Mouse (Mus musculus): ENCODE measurements around the gene Scamp1. TPM values are rescaled to one million over a fixed set of nuclear protein-coding genes. Genes with fewer than 3 reads are reported as not detected.
"Not testable (repeated sequence)": the region's sequence is repeated elsewhere in the genome, so short reads cannot be mapped to it uniquely, and the experiment has no call there.

The Scamp1 gene
- polyA plus RNA-seq (2014; fragmentation: Nextera tagmentation; extraction: Ambion mirVana) = 29.6 and 33.1 TPM in 2 replicates

DNA sequence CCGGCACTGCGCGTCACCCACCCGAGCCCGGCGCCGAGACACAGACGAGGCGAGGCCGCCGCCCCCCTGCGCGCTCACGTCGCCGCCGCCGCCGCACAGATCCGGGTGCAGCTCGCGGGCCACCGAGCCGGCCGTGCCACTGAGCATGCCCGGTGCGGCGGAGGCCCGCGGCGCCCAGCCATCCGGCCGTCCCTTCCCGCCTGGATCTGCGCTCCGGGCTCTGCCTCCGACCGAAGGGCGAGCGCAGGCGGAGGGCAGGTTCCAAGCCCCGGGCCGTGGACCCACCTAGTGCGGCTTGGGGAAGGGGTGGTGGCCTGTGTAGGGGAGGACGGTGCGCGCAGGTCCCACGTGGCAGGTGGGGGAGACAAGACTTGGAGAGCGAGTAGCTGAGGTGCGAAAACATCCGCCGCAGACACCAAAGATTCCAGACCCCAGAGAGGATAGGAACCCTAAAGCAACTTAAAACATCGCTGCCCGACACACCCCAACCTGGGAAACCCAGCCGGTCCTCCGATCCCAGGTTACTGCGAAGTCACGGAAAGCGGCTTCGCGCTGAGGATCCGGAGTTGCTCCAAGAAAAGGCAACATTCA, at the start of gene Scamp1:
Scamp1 (minus strand) TSS at position 577 of the 591 bp plus-strand sequence.
- Histone ChIP-seq H3K27ac (replicated peaks; ENCODE audit: low read depth, low read length) (peak within 1 kb of the TSS; percentile 76), H3K4me2 (ENCODE audit: low read depth, severe bottlenecking) (peak within 1 kb of the TSS; percentile 62), H3K9me3 (ENCODE audit: control insufficient read depth, low read length) (no peaks in the 10 kb centered on the region), H3K9ac (ENCODE audit: low read length) (peak within 1 kb of the TSS; percentile 81), H3K4me1 (ENCODE audit: control insufficient read depth, insufficient read depth, low read length) (peaks cover 6% of the 10 kb centered on the region; the same call in 1 of the 2 replicates), H3K27me3 (ENCODE audit: control insufficient read depth, insufficient read depth, low read length) (no peaks in the 10 kb centered on the region), H3K4me3 (ENCODE audit: low read depth, low read length) (peak within 1 kb of the TSS; percentile 82), H3K36me3 (ENCODE audit: control insufficient read depth, insufficient read depth, low read length) (no peaks in the 10 kb centered on the region)
- WGBS = under 1% methylated on average over 53 of the region's 62 CpGs
- ATAC-seq (ENCODE audit: insufficient number of reproducible peaks, low FRiP score, low TSS enrichment, low read depth) (peak; percentile 97), DNase-seq (ENCODE audit: low spot score) (peak; percentile 92)

DNA sequence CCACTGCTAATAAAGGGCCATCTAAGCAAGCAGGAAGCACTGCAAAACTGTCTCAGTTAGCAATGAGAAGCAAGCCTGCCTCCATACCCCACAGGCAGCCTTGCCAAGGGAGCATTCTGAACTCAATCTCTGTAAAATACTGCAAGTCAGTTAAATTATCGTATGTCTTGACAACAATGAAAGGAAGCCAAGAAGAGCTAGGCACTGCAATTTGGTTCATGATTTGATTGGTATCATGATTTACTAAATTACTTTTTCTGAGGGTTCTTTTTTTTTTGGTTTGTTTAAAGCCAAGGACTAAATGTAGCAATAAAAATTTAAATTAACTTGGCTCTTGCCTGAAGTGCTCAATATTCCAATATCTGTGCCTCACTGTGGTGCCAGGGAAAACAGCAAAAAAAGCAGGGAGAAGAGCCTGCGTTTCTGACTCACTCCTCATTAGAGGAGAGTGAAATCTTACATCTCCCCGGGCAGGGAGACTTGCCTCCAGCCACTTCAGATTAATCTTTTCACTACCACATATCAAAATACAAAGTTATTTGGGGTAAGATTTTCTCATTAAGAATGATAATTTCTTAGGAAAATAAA, 44.8 kb upstream of the Scamp1 start:
- no peak overlapping the region for H3K4me3 ChIP-seq (ENCODE audit: low read depth, low read length)
- ATAC-seq (ENCODE audit: insufficient number of reproducible peaks, low FRiP score, low TSS enrichment, low read depth) (no peak), DNase-seq (ENCODE audit: low spot score) (no peak)
- H3K27ac ChIP-seq (replicated peaks; ENCODE audit: low read depth, low read length) = no peak overlapping the region
- no peaks in the 10 kb centered on the region for H3K27me3 ChIP-seq (ENCODE audit: control insufficient read depth, insufficient read depth, low read length)
- no peak overlapping the region for H3K4me2 ChIP-seq (ENCODE audit: low read depth, severe bottlenecking)
- H3K9ac ChIP-seq (ENCODE audit: low read length) = no peak overlapping the region
- no peaks in the 10 kb centered on the region for H3K4me1 ChIP-seq (ENCODE audit: control insufficient read depth, insufficient read depth, low read length)
- no peaks in the 10 kb centered on the region for H3K36me3 ChIP-seq (ENCODE audit: control insufficient read depth, insufficient read depth, low read length)
- no peaks in the 10 kb centered on the region for H3K9me3 ChIP-seq (ENCODE audit: control insufficient read depth, low read length)
- WGBS = 80% methylated on average over 3 of the region's 3 CpGs

DNA sequence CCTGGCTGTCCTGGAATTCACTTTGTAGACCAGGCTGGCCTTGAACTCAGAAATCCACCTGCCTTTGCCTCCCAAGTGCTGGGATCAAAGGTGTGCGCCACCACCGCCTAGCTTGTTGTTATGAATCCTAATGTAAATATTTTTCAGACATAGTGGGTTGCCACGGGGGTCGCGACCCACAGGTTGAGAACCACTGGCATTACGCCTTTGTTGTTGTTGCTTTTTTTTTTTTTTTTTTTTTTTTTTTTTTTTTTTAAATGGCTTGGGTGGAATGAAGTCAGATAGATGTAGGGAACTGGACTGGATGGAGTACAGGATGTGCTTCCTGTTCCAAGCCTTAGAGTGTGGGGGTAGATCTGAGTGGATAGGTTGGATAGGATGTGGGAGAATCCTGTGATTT, 43.3 kb upstream of the Scamp1 start:
- H3K4me3 ChIP-seq (ENCODE audit: low read depth, low read length); ATAC-seq (ENCODE audit: insufficient number of reproducible peaks, low FRiP score, low TSS enrichment, low read depth); H3K4me2 ChIP-seq (ENCODE audit: low read depth, severe bottlenecking); DNase-seq (ENCODE audit: low spot score); H3K27me3 ChIP-seq (ENCODE audit: control insufficient read depth, insufficient read depth, low read length); H3K4me1 ChIP-seq (ENCODE audit: control insufficient read depth, insufficient read depth, low read length); H3K9ac ChIP-seq (ENCODE audit: low read length); H3K36me3 ChIP-seq (ENCODE audit: control insufficient read depth, insufficient read depth, low read length); H3K9me3 ChIP-seq (ENCODE audit: control insufficient read depth, low read length); H3K27ac ChIP-seq (replicated peaks; ENCODE audit: low read depth, low read length): not testable (repeated sequence)
- 92% methylated on average over 6 of the region's 6 CpGs for WGBS

- Histone ChIP-seq H3K4me1 (ENCODE audit: control insufficient read depth, insufficient read depth, low read length) (no peaks in the 10 kb centered on the region), H3K27me3 (ENCODE audit: control insufficient read depth, insufficient read depth, low read length) (no peaks in the 10 kb centered on the region), H3K4me3 (ENCODE audit: low read depth, low read length) (no peak overlapping the region), H3K9ac (ENCODE audit: low read length) (no peak overlapping the region), H3K9me3 (ENCODE audit: control insufficient read depth, low read length) (no peaks in the 10 kb centered on the region), H3K27ac (replicated peaks; ENCODE audit: low read depth, low read length) (no peak overlapping the region), H3K4me2 (ENCODE audit: low read depth, severe bottlenecking) (no peak overlapping the region), H3K36me3 (ENCODE audit: control insufficient read depth, insufficient read depth, low read length) (no peaks in the 10 kb centered on the region)
- WGBS = 67% methylated on average over 3 of the region's 3 CpGs
- ATAC-seq (ENCODE audit: insufficient number of reproducible peaks, low FRiP score, low TSS enrichment, low read depth) = no peak
- no peak for DNase-seq (ENCODE audit: low spot score)
These were observed 42.4 kb upstream of the Scamp1 start for GRCm38 (mm10) chr13:94328063-94328462.

DNA sequence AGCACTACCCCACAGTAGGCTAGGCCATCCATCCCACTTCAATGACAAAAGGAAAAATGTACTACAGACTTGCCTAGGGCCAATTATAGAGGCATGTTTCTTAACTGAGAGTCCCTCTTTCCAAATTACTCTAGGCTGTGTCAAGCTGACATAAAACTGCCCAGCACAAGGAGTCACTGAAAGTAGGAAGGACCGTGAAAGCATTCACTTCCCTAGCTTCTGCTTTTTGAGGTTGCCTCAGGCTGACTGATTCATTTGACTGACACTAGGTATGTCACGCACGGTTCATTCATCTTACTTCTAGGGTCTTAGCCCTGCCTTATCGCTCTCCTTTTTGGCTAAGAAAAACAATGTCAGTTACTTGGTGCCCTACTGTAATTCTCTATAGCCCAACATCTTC, 36.8 kb upstream of the Scamp1 start:
- 90% methylated on average over 4 of the region's 4 CpGs for WGBS
- Histone ChIP-seq H3K27ac (replicated peaks; ENCODE audit: low read depth, low read length) (no peak overlapping the region), H3K36me3 (ENCODE audit: control insufficient read depth, insufficient read depth, low read length) (no peaks in the 10 kb centered on the region), H3K9ac (ENCODE audit: low read length) (no peak overlapping the region), H3K4me1 (ENCODE audit: control insufficient read depth, insufficient read depth, low read length) (no peaks in the 10 kb centered on the region), H3K27me3 (ENCODE audit: control insufficient read depth, insufficient read depth, low read length) (no peaks in the 10 kb centered on the region), H3K9me3 (ENCODE audit: control insufficient read depth, low read length) (no peaks in the 10 kb centered on the region), H3K4me3 (ENCODE audit: low read depth, low read length) (no peak overlapping the region), H3K4me2 (ENCODE audit: low read depth, severe bottlenecking) (no peak overlapping the region)
- no peak for DNase-seq (ENCODE audit: low spot score)
- no peak for ATAC-seq (ENCODE audit: insufficient number of reproducible peaks, low FRiP score, low TSS enrichment, low read depth)

DNA sequence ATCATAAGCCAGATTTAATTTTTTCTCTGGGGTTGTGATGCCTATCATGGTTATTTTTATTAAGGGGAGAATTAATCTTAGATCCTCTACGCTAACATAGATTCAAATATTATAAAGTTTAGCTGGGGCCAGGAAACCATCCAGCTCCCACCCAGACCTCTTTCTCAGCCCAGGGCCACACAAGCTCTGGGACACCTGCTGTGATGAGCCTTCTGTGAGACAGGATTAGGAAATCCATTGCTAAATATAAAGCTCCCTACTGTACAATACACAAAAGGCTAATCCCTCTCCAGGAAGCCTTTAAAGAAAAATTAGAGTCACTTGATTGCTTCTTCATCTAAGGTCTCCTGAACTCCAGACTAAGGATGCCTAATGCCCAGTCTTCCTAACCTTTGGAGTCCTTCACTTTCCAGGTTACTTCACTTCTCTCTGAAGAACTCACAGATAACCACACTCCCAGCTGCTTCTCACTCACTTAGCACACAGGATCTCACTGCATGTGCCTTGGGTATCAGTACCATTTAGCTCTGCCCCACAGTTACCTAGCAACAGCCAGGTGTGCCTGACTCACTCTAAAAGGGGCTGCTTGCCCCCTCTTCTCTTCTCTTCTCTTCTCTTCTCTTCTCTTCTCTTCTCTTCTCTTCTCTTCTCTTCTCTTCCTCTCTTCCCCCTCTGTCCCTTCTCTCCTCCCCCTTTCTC, 35.6 kb upstream of the Scamp1 start:
- Histone ChIP-seq H3K27ac (replicated peaks; ENCODE audit: low read depth, low read length) (no peak overlapping the region), H3K36me3 (ENCODE audit: control insufficient read depth, insufficient read depth, low read length) (no peaks in the 10 kb centered on the region), H3K27me3 (ENCODE audit: control insufficient read depth, insufficient read depth, low read length) (no peaks in the 10 kb centered on the region), H3K9ac (ENCODE audit: low read length) (no peak overlapping the region), H3K4me2 (ENCODE audit: low read depth, severe bottlenecking) (no peak overlapping the region), H3K9me3 (ENCODE audit: control insufficient read depth, low read length) (no peaks in the 10 kb centered on the region), H3K4me3 (ENCODE audit: low read depth, low read length) (no peak overlapping the region), H3K4me1 (ENCODE audit: control insufficient read depth, insufficient read depth, low read length) (no peaks in the 10 kb centered on the region)
- 89% methylated on average over 1 of the region's 1 CpGs for WGBS
- DNase-seq (ENCODE audit: low spot score) = no peak
- no peak for ATAC-seq (ENCODE audit: insufficient number of reproducible peaks, low FRiP score, low TSS enrichment, low read depth)

DNA sequence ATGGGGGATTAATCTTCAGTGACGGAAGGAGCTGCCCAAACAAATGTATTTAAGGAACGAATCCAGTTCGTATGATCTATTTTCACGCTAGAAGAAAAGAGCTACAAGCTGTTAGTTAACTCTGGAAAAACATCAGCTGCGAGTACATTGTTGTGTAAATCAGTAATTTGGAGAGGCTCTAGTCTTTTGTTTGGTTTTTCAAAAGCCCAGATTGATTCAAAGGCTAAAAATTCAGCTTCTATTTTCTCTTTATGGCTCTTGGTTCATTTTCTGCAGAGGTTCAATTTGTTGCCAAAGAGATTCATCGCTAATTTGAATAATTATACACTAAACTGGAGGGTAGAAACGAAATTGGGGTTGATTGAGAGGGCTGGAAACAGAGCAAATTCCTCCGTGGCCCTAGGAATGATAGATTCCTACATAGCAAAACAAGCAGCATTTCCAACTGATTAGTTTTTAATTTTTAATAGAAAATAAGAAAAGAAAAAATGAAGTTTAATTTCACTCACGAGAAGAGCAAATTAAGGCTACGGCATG, 31.4 kb upstream of the Scamp1 start:
- Histone ChIP-seq H3K9ac (ENCODE audit: low read length) (no peak overlapping the region), H3K27ac (replicated peaks; ENCODE audit: low read depth, low read length) (no peak overlapping the region), H3K36me3 (ENCODE audit: control insufficient read depth, insufficient read depth, low read length) (no peaks in the 10 kb centered on the region), H3K9me3 (ENCODE audit: control insufficient read depth, low read length) (no peaks in the 10 kb centered on the region), H3K4me3 (ENCODE audit: low read depth, low read length) (no peak overlapping the region), H3K4me1 (ENCODE audit: control insufficient read depth, insufficient read depth, low read length) (no peaks in the 10 kb centered on the region), H3K27me3 (ENCODE audit: control insufficient read depth, insufficient read depth, low read length) (no peaks in the 10 kb centered on the region), H3K4me2 (ENCODE audit: low read depth, severe bottlenecking) (no peak overlapping the region)
- no peak for DNase-seq (ENCODE audit: low spot score)
- 90% methylated on average over 10 of the region's 10 CpGs for WGBS
- ATAC-seq (ENCODE audit: insufficient number of reproducible peaks, low FRiP score, low TSS enrichment, low read depth) = no peak

GRCm38 (mm10) chr13:94312812-94313211, 27.2 kb upstream of the Scamp1 start:
- DNase-seq (ENCODE audit: low spot score); H3K9ac ChIP-seq (ENCODE audit: low read length): not testable (repeated sequence)
- WGBS = 95% methylated on average over 8 of the region's 8 CpGs

More at GRCm38 (mm10) chr13:94312812-94313211, 27.2 kb upstream of the Scamp1 start:
- not testable (repeated sequence) for H3K27me3 ChIP-seq (ENCODE audit: control insufficient read depth, insufficient read depth, low read length); H3K4me3 ChIP-seq (ENCODE audit: low read depth, low read length); H3K27ac ChIP-seq (replicated peaks; ENCODE audit: low read depth, low read length); H3K36me3 ChIP-seq (ENCODE audit: control insufficient read depth, insufficient read depth, low read length); H3K9me3 ChIP-seq (ENCODE audit: control insufficient read depth, low read length); H3K4me1 ChIP-seq (ENCODE audit: control insufficient read depth, insufficient read depth, low read length); ATAC-seq (ENCODE audit: insufficient number of reproducible peaks, low FRiP score, low TSS enrichment, low read depth); H3K4me2 ChIP-seq (ENCODE audit: low read depth, severe bottlenecking)

Measured in limb, embryonic 11.5 days (tissue).